Mouse (Mus musculus): ENCODE data around the gene Neu2.

The Neu2 gene

DNA sequence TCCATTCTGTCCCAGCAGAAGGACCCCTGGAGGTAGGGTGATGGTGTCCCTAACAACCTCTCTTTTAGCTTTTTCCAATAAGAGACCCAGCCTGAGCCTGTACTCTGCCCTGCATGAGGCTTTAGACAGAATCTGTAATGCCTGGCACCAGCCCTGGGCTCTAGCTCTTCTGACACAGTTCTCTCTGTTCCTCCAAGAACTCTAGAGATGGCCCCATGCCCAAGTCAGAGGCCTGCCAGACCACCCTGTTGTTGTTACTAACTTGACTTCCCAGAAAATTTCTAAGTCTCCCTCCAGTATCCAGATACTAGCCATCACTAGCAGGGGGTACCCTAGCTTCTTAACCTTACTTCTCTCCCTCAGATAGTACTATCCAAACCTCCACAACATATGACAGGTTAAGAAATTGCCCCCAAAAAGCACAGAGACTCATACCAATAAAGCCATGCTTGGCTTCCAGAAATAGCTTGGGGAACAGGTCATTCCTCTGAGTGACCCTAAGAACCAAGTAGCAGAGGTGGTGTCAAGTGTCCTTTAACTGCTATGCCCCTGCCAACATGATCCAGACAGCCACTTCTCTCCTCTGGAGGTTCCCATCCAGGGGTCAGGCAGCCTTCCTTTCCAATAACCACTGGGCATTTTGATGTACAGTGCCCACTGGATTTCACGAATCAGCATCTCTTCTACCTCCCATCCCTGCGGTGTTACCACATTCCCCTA, 105.0 kb downstream of the Neu2 start:
- DNase-seq (ENCODE audit: low spot score in 2 of 2): no peak

GRCm38 (mm10) chr1:87620211-87620668, 110.6 kb downstream of the Neu2 start, which contains the start of gene Inpp5d:
Gene Inpp5d, plus strand, starts transcription at chr1:87620312.
- peak; percentile 66 to 67 for DNase-seq (ENCODE audit: low spot score in 2 of 2)

DNA sequence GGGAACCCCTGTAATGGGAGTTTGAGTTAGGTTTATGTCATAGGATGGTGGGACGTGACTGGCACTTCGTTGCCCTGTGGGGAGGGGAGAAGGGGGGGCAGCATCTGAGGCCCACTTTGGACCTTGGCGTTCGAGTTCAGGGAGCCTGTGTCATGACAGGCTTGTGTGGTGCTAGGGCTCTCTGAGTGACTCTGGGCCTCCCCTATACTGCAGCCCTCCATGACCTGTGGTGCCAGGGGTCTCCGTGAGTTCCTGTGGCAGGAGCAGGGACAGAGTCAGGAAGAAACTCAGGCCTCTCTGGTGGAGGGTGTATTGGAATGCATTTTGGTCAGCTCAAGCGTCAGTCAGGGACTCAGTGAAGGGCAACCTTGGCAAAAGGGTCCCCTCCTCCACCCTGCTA, 111.0 kb downstream of the Neu2 start:
- DNase-seq (ENCODE audit: low spot score in 2 of 2): no peak

DNA sequence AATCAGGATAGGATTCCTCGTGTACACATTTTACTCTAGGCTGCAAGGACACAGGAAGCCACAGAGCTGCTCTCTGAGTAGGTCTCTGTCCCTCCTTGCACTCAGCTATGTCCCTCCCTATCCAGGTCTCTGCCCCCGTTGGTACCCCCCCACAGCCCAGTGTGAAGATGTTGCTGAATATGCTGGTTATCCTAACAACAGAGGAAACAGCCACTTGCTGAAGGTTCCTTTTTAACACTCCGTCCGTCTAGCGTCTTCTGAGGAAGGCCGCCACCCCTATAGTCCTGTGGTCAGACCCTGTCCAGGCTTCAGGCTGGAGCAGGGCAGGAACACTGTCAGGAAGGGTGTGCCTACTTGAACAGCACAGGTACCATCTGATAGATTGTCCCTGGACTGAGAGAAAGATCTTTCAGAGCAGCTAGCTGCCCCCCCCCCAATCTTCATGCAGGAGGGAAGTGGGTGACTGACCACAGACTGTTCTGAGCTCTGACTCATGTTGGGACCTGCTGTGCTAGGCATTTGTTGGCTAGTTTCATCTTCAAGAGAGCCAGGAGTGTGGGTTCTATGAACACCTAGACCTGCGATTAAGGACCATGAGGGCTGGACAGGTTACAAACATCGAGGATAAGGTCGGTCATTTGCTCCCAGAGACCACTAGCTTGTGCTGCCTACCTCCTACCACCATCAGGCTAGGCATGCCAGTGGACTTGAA, 111.6 kb downstream of the Neu2 start:
- peak; percentile 33 to 40 for DNase-seq (ENCODE audit: low spot score in 2 of 2)

DNA sequence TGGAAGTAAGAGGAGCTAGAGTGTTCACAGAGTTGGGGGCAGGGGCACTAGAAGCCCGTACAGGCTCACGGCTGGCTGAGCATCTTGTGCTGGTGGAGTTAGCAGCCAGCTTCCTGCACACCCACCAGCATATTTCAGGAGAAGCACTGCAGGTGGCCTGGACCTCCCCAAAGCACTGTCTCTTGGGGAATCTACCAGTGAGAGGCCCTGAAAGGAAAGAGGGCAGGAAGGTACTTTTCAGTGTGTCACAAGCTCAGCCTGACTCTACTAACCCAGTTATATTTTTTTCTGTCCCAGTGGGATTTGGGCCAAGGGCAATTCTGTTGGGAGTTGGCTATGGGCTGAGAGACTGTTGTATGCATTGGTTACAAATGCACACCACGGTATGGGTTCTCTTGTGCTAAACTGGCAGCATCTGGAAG, 112.2 kb downstream of the Neu2 start:
- DNase-seq (ENCODE audit: low spot score in 2 of 2): peak in 1 of 2 experiments; percentile 41

DNA sequence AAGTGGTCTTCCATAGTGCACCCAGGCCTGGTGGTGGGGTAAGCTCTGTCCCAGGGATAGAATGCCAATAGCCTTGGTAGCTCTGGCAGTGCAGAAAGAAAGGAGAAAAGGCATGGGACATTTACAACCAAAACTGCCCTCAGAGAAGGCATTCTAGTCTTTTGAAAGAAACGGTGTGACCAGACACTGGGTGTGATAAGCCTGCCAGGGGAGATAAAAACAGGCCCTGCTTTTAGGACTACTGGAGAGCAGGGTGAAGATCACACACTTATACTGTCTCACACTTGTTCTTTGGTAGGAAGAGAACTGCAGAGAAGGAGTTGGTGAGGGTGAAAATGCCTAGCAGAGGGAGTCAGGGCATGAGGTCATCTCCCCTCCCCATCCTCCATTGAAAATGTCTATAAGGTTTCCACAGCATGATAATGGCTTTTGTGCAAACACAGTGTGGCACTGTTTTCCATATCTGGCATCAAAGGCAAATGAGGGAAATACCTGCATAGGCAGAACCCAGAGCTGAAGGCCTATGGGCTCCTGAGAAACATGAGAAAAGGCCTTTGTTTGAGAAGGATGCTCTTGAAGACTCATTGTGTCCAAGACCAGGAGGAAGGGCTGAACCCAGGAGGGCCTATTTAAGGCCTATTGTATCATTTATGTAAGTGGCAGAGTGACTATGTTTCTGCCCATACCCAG, 114.4 kb downstream of the Neu2 start:
- DNase-seq (ENCODE audit: low spot score in 2 of 2): no peak

DNA sequence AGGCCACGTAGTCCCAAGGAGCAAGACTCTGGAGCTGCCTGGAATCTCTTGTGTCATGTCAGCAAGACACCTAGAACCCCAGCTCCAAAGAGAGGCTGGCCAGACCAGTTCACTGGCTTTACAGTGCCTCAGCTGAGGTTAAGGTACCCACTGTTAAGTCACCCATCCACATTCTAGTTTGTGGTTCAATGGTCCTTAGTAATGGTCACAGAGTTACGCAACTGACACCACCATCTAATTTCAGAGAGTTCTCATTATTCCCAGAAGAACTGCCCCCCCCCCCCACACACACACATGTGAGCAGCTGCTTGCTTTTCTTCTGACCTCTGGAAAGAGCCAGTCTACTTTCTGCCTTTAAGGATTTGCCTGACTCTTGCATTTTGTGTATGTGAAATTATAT, 115.1 kb downstream of the Neu2 start:
- no peak for DNase-seq (ENCODE audit: low spot score in 2 of 2)

DNA sequence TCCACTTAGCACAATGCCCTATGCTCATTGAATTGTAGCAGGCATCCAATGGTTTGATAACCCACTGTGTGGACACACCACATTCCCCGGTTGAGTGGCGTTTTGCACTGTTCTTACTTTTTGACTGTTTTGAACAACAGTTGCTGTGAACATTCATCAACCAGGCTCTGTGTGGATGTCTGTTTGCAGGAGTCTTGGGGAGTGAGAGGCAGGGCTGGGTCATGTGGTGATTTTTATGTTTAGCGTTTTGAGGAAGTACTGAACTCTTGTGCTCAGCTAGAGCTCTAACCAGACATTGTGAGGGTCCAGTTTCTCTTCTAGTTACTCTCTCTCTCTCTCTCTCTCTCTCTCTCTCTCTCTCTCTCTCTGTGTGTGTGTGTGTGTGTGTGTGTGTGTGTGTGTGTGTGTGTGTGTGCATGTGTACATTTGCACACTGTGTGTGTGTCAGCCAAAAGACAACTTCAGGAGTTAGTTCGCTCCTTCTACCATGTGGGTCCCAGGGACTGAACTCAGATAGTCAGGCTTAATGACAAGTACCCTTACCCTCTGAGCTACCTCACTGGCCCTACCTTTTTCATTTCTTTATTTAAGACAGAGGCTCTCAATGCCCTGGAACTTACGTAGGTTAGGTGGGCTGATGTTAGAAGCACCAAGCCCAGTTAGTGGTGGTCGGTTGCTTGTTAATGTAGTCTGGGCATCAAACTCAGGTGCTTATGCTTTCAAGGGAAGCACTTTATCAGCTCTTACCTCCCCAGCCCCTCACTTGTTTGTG, 115.8 kb downstream of the Neu2 start:
- no peak for DNase-seq (ENCODE audit: low spot score in 2 of 2)

DNA sequence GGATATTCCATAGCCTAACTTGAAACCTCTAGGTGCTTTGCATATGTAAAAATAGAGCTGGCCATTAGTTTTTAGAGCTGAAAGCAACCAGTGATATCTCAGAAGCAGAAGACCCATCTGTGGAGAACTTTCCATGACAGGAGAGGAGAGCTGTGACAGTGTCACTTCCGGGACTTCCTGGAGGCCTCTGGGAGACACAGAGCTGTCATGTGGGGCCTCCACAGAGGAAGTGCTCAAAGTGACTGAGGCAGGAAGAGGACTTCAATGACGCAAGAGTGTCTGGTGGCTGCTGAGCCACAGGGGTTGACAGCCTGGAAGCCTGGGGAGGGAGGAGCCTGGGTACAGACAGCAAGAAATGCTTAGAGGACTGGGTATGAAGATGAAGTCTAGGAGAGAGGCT, 116.7 kb downstream of the Neu2 start:
- peak in 1 of 2 experiments; percentile 58 for DNase-seq (ENCODE audit: low spot score in 2 of 2)

- DNase-seq (ENCODE audit: low spot score in 2 of 2): no peak
Observed at GRCm38 (mm10) chr1:87628085-87628484, 118.4 kb downstream of the Neu2 start.

DNA sequence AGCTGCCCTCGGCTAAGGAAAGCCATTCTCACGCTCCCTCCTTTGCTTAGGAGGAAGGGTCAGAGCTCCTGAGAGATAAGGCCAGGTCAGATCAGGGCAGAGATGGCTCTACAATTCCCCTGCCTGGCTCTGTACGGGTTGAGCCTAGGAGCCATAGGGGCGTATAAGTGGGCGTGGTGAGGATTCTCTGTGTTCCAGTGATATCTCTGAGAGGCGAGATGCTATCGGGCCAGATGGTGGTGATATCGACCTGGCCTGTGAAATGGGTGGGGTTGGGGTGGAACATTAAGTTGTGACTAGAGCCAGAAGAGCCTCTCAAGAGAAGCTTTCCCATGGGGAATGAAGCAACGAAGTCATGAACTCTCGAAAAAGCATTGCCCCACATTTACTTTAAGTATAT, 121.9 kb downstream of the Neu2 start:
- DNase-seq (ENCODE audit: low spot score in 2 of 2): no peak

DNA sequence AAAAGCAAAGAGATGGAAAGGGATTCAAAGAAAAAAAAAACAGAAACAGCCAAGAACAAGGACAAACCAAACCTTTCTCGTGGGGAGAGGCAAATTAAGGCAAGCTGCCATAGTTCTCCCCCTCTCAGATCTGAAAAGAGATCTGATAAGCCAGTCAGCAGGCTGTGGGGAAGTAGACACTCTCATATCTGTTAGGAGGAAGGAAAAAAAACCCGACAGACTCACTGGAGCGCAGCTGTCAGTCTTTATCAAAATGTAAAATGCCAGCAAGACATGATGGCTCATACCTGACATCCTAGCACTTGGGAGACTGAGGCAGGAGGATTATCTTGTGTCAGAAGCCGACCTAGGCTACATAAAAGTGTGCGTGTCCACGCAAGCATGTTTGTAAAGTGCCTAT, 122.5 kb downstream of the Neu2 start:
- DNase-seq (ENCODE audit: low spot score in 2 of 2): no peak

- DNase-seq (ENCODE audit: low spot score in 2 of 2): peak in 1 of 2 experiments; percentile 44
Observed at GRCm38 (mm10) chr1:87636716-87637117, 127.0 kb downstream of the Neu2 start.

- DNase-seq (ENCODE audit: low spot score in 2 of 2): peak; percentile 60 to 83
Observed at GRCm38 (mm10) chr1:87637121-87637877, 127.6 kb downstream of the Neu2 start.

- no peak for DNase-seq (ENCODE audit: low spot score in 2 of 2)
Observed at GRCm38 (mm10) chr1:87637878-87638600, 128.3 kb downstream of the Neu2 start.

GRCm38 (mm10) chr1:87639724-87640123, 130.0 kb downstream of the Neu2 start:
- no peak for DNase-seq (ENCODE audit: low spot score in 2 of 2)

GRCm38 (mm10) chr1:87640165-87640661, 130.5 kb downstream of the Neu2 start:
- DNase-seq (ENCODE audit: low spot score in 2 of 2): peak in 1 of 2 experiments; percentile 49

DNA sequence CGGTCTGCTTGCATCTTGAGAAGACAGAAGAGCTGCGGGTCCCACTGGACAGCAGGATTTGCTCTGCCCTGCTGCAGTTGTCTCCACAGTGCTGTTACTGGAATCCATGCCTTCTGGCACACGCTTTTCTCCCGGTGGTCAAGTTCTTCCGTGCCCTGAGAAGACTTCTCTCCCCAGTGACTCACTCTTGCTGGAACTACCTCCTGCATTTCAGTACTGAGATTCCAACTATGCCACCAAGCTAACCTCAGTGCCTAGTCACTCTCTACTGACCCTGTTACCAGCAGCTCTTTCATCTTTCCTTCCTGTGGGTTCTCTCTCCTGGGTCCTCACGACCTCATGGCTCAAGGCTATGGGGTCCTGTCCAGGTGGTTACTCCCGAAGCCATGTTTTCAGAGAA, 133.3 kb downstream of the Neu2 start:
- no peak for DNase-seq (ENCODE audit: low spot score in 2 of 2)

GRCm38 (mm10) chr1:87645041-87645440, 135.4 kb downstream of the Neu2 start:
- no peak for DNase-seq (ENCODE audit: low spot score in 2 of 2)

GRCm38 (mm10) chr1:87645748-87646147, 136.1 kb downstream of the Neu2 start:
- no peak for DNase-seq (ENCODE audit: low spot score in 2 of 2)

Measured in spleen, postnatal 10 days (tissue).